Comparison of ENCODE assay signal across 16 mouse cellular contexts in genomic region chr13:16016506-16016905, GRCm38 (mm10). TPM values are rescaled to one million over a fixed set of nuclear protein-coding genes. Genes with fewer than 3 reads are reported as not detected.
DNase-seq lines count a peak whose midpoint lies in the region; ATAC-seq and TF ChIP-seq lines count a peak whose summit lies in the region.
"Had no signal": no experiment of that assay in that cellular context is flagged by ENCODE, and none has a peak within 500 bp of the region (broad histone marks: within the 10 kb centered on the region; RNA-seq: fewer than 3 reads in every experiment).

No protein-coding gene starts in this region.

- H3K36me3 ChIP-seq in heart, embryonic 13.5 days, result no peaks in the 10 kb centered on the region
- H3K36me3 ChIP-seq in heart, adult 2 months (ENCODE audit: control insufficient read depth, insufficient read depth, low read length), result no peaks in the 10 kb centered on the region
- no peaks in the 10 kb centered on the region for H3K36me3 ChIP-seq in midbrain, embryonic 12.5 days
- H3K36me3 ChIP-seq in midbrain, embryonic 11.5 days (ENCODE audit: control insufficient read depth, insufficient read depth, low read length), result no peaks in the 10 kb centered on the region
- no peaks in the 10 kb centered on the region for H3K36me3 ChIP-seq in embryonic facial prominence, embryonic 11.5 days (replicated peaks; ENCODE audit: control insufficient read depth, insufficient read depth, low read depth, low read length)
- H3K36me3 ChIP-seq in myocyte (ENCODE audit: control insufficient read depth, insufficient read depth), result no peaks in the 10 kb centered on the region
- no peaks in the 10 kb centered on the region for H3K36me3 ChIP-seq in kidney, embryonic 16.5 days (ENCODE audit: insufficient read depth, low read length)
- H3K36me3 ChIP-seq: forebrain, embryonic 12.5 days; kidney, embryonic 15.5 days; neural tube, embryonic 13.5 days had no signal

- H3ac ChIP-seq in myocyte (ENCODE audit: control insufficient read depth, insufficient read length), result peak overlapping the region; percentile 50

- peak overlapping the region; percentile 48; the same call in 1 of the 2 replicates for H3K27ac ChIP-seq in heart, embryonic 13.5 days (replicated peaks)
- no peak overlapping the region for H3K27ac ChIP-seq in heart, adult 2 months
- no peak overlapping the region for H3K27ac ChIP-seq in midbrain, embryonic 12.5 days (replicated peaks)
- H3K27ac ChIP-seq in midbrain, embryonic 11.5 days (ENCODE audit: low read depth, low read length), result no peak overlapping the region
- no peak overlapping the region for H3K27ac ChIP-seq in embryonic facial prominence, embryonic 11.5 days (replicated peaks; ENCODE audit: low read depth, low read length)
- H3K27ac ChIP-seq in kidney, embryonic 16.5 days (ENCODE audit: low read length), result no peak overlapping the region
- H3K27ac ChIP-seq: forebrain, embryonic 12.5 days; hindbrain, embryonic 14.5 days; kidney, embryonic 15.5 days; neural tube, embryonic 13.5 days had no signal

- no peak for TF ChIP-seq EP300 in heart, adult 2 months (IDR thresholded peaks at IDR 0.05; ENCODE audit: insufficient read depth, low read depth, low read length)

- WGBS in heart, embryonic 13.5 days, result 0% methylated on average over 2 of the region's 2 CpGs
- WGBS in heart, adult 2 months, result 10% methylated on average over 2 of the region's 2 CpGs
- 0% methylated on average over 1 of the region's 2 CpGs for WGBS in midbrain, embryonic 12.5 days
- WGBS in midbrain, embryonic 11.5 days, result 0% methylated on average over 2 of the region's 2 CpGs
- WGBS in embryonic facial prominence, embryonic 11.5 days, result 0% methylated on average over 2 of the region's 2 CpGs
- 0% methylated on average over 2 of the region's 2 CpGs for WGBS in kidney, embryonic 16.5 days

- TF ChIP-seq POLR2A in heart, adult 2 months (IDR thresholded peaks at IDR 0.05; ENCODE audit: insufficient read depth, low read depth, low read length), result no peak
- TF ChIP-seq POLR2A in myocyte (IDR thresholded peaks at IDR 0.05; ENCODE audit: insufficient read length, low read depth), result peak; percentile 51

- no peak for DNase-seq in heart, adult 2 months
- no peak for DNase-seq in midbrain, embryonic 11.5 days (ENCODE audit: low spot score, missing footprints)
- DNase-seq in embryonic facial prominence, embryonic 11.5 days (ENCODE audit: low spot score), result peak; percentile 22
- no peak for DNase-seq in urinary bladder, postnatal 14 days (ENCODE audit: low spot score)
- DNase-seq: adrenal gland, postnatal 14 days; lung, adult 18-20 months; right cerebral cortex, adult 18-20 months had no signal

- H3K4me2 ChIP-seq in heart, embryonic 13.5 days, result peak overlapping the region; percentile 81
- peak overlapping the region; percentile 70 for H3K4me2 ChIP-seq in midbrain, embryonic 12.5 days (replicated peaks)
- no peak overlapping the region for H3K4me2 ChIP-seq in midbrain, embryonic 11.5 days
- no peak overlapping the region for H3K4me2 ChIP-seq in embryonic facial prominence, embryonic 11.5 days (ENCODE audit: low read depth, low read length)
- H3K4me2 ChIP-seq in myocyte (ENCODE audit: low read depth), result peak overlapping the region; percentile 78
- no peak overlapping the region for H3K4me2 ChIP-seq in kidney, embryonic 16.5 days (replicated peaks; ENCODE audit: low read depth, low read length)

- peak overlapping the region; percentile 67 for H3K4me3 ChIP-seq in heart, embryonic 13.5 days
- H3K4me3 ChIP-seq in heart, adult 2 months, result no peak overlapping the region
- H3K4me3 ChIP-seq in midbrain, embryonic 12.5 days, result no peak overlapping the region
- no peak overlapping the region for H3K4me3 ChIP-seq in midbrain, embryonic 11.5 days (ENCODE audit: low read depth, low read length)
- H3K4me3 ChIP-seq in embryonic facial prominence, embryonic 11.5 days (ENCODE audit: low read depth, low read length), result no peak overlapping the region
- H3K4me3 ChIP-seq in myocyte, result peak overlapping the region; percentile 78
- H3K4me3 ChIP-seq in kidney, embryonic 16.5 days (ENCODE audit: low read length), result no peak overlapping the region

- no peaks in the 10 kb centered on the region for H3K79me2 ChIP-seq in heart, adult 2 months (replicated peaks; ENCODE audit: control insufficient read depth, insufficient read depth, low read length)
- peaks cover 63% of the 10 kb centered on the region for H3K79me2 ChIP-seq in myocyte (ENCODE audit: control insufficient read depth, insufficient read depth)

- H3K4me1 ChIP-seq in heart, embryonic 13.5 days, result peaks cover 26% of the 10 kb centered on the region
- no peaks in the 10 kb centered on the region for H3K4me1 ChIP-seq in heart, adult 2 months (ENCODE audit: control insufficient read depth, insufficient read depth, low read length)
- H3K4me1 ChIP-seq in midbrain, embryonic 12.5 days, result peaks cover 18% of the 10 kb centered on the region
- H3K4me1 ChIP-seq in midbrain, embryonic 11.5 days (ENCODE audit: control insufficient read depth, insufficient read depth, low read length), result peaks cover 10% of the 10 kb centered on the region; the same call in 1 of the 2 replicates
- no peaks in the 10 kb centered on the region for H3K4me1 ChIP-seq in embryonic facial prominence, embryonic 11.5 days (ENCODE audit: control insufficient read depth, insufficient read depth, low read length)
- peaks cover 6% of the 10 kb centered on the region for H3K4me1 ChIP-seq in kidney, embryonic 16.5 days (ENCODE audit: insufficient read depth, low read length)

- H3K9me3 ChIP-seq in heart, embryonic 13.5 days, result no peaks in the 10 kb centered on the region
- H3K9me3 ChIP-seq in midbrain, embryonic 12.5 days, result no peaks in the 10 kb centered on the region
- H3K9me3 ChIP-seq in midbrain, embryonic 11.5 days (ENCODE audit: control insufficient read depth, low read length), result no peaks in the 10 kb centered on the region
- no peaks in the 10 kb centered on the region for H3K9me3 ChIP-seq in embryonic facial prominence, embryonic 11.5 days (replicated peaks; ENCODE audit: control insufficient read depth, low read length)
- H3K9me3 ChIP-seq in kidney, embryonic 16.5 days (ENCODE audit: low read length), result no peaks in the 10 kb centered on the region
- H3K9me3 ChIP-seq: forebrain, embryonic 12.5 days; kidney, embryonic 15.5 days; neural tube, embryonic 13.5 days had no signal

- TF ChIP-seq CTCF in heart, adult 2 months (IDR thresholded peaks at IDR 0.05), result no peak

- peak overlapping the region; percentile 87 for H3K9ac ChIP-seq in heart, embryonic 13.5 days
- no peak overlapping the region for H3K9ac ChIP-seq in heart, adult 2 months (ENCODE audit: low read depth, low read length)
- H3K9ac ChIP-seq in midbrain, embryonic 12.5 days (replicated peaks), result no peak overlapping the region
- no peak overlapping the region for H3K9ac ChIP-seq in midbrain, embryonic 11.5 days (ENCODE audit: low read length)
- H3K9ac ChIP-seq in embryonic facial prominence, embryonic 11.5 days (replicated peaks; ENCODE audit: low read length), result no peak overlapping the region
- H3K9ac ChIP-seq in kidney, embryonic 16.5 days (replicated peaks; ENCODE audit: low read length), result no peak overlapping the region

- H3K27me3 ChIP-seq in heart, embryonic 13.5 days (replicated peaks), result peaks cover 12% of the 10 kb centered on the region; the same call in 1 of the 2 replicates
- peaks cover 3% of the 10 kb centered on the region; the same call in 1 of the 2 replicates for H3K27me3 ChIP-seq in heart, adult 2 months (ENCODE audit: control insufficient read depth, insufficient read depth, low read length)
- H3K27me3 ChIP-seq in midbrain, embryonic 12.5 days, result peaks cover 59% of the 10 kb centered on the region
- peaks cover 13% of the 10 kb centered on the region for H3K27me3 ChIP-seq in midbrain, embryonic 11.5 days (ENCODE audit: control insufficient read depth, insufficient read depth, low read length)
- H3K27me3 ChIP-seq in embryonic facial prominence, embryonic 11.5 days (ENCODE audit: control insufficient read depth, insufficient read depth, low read length), result 0 out of 2 replicates have a peak, but pooled peaks cover 3% of the 10 kb centered on the region
- H3K27me3 ChIP-seq in myocyte (ENCODE audit: control insufficient read depth, insufficient read depth, insufficient read length), result no peaks in the 10 kb centered on the region
- peaks cover 45% of the 10 kb centered on the region for H3K27me3 ChIP-seq in kidney, embryonic 16.5 days (ENCODE audit: insufficient read depth, low read length)
- H3K27me3 ChIP-seq: CH12.LX had no signal

- intact Hi-C loops in heart, adult 2 months (cut with DNase I), result loop anchor here (10.0 kb wide), 1 partner anchor 808 kb away; no protein-coding TSS in a partner anchor

- ATAC-seq in heart, embryonic 13.5 days (ENCODE audit: extremely low read depth, insufficient number of reproducible peaks, low FRiP score, low TSS enrichment), result no peak
- peak; percentile 41; the same call in 1 of the 2 replicates for ATAC-seq in midbrain, embryonic 12.5 days (ENCODE audit: low FRiP score, low read depth)
- no peak for ATAC-seq in midbrain, embryonic 11.5 days (ENCODE audit: low FRiP score)
- no peak for ATAC-seq in embryonic facial prominence, embryonic 11.5 days (replicated peaks; ENCODE audit: insufficient number of reproducible peaks, low FRiP score, low TSS enrichment, low read depth)
- ATAC-seq in kidney, embryonic 16.5 days (ENCODE audit: low FRiP score, low TSS enrichment), result no peak

TF ChIP-seq in myocyte, 11 proteins besides CTCF, POLR2A, EP300 and RAD21:
- TF ChIP-seq MYOG (IDR thresholded peaks at IDR 0.05; ENCODE audit: control insufficient read depth in 1 of 3, insufficient read depth in 1 of 3, insufficient read length in 2 of 3, low read depth in 2 of 3), result no peak
- peak; percentile 45 for TF ChIP-seq POLR2AphosphoS2 (IDR thresholded peaks at IDR 0.05; ENCODE audit: insufficient read length, low read depth)

RNA-seq across cellular contexts. Expression of gene Inhba, which starts 4.9 kb away (rescaled TPM):
- polyA plus RNA-seq in heart, embryonic 13.5 days (2015; fragmentation: Nextera tagmentation; extraction: Ambion mirVana), result 13.3 and 15.4 TPM in 2 replicates
- 1 to 10 TPM; 2.5 TPM for total RNA-seq in heart, adult 2 months (2021)
- 0.61 and 0.85 TPM in 2 replicates for polyA plus RNA-seq in heart, adult 2 months (2012; rRNA removed)
- 1.0 and 1.5 TPM in 2 replicates for polyA plus RNA-seq in midbrain, embryonic 12.5 days (2016; fragmentation: Nextera tagmentation; extraction: Ambion mirVana)
- 0.14 and 0.44 TPM in 2 replicates for polyA plus RNA-seq in midbrain, embryonic 11.5 days (2014; fragmentation: Nextera tagmentation; extraction: Ambion mirVana)
- polyA plus RNA-seq in embryonic facial prominence, embryonic 11.5 days (2014; fragmentation: Nextera tagmentation; extraction: Ambion mirVana), result 4.4 and 4.5 TPM in 2 replicates
- polyA plus RNA-seq in myocyte (2012; fragmentation: generic; extraction: Trizol), result 7.5 TPM
- 1.0 and 2.5 TPM in 2 replicates for polyA plus RNA-seq in kidney, embryonic 16.5 days (2015; fragmentation: Nextera tagmentation; extraction: Ambion mirVana)
- total RNA-seq: CH12.LX had no signal

Comparison
In these comparisons a context has a peak if more than half of its experiments do, and no peak if none do; other contexts are left out.
1. H3K4me2 ChIP-seq: peak in heart, embryonic 13.5 days (single experiment), midbrain, embryonic 12.5 days (single experiment) and myocyte (single experiment); none in midbrain, embryonic 11.5 days (single experiment), embryonic facial prominence, embryonic 11.5 days (single experiment) and kidney, embryonic 16.5 days (single experiment).
2. H3K4me3 ChIP-seq: peak in heart, embryonic 13.5 days (single experiment) and myocyte (single experiment); none in heart, adult 2 months (single experiment), midbrain, embryonic 12.5 days (single experiment), midbrain, embryonic 11.5 days (single experiment), embryonic facial prominence, embryonic 11.5 days (single experiment) and kidney, embryonic 16.5 days (single experiment).